Mouse (Mus musculus): ENCODE data around the gene Nt5dc1.

GRCm38 (mm10) chr10:34316571-34317216 lies 101.7 kb downstream of the Nt5dc1 start:
- TF ChIP-seq POLR2A (IDR thresholded peaks at IDR 0.05; ENCODE audit: insufficient read length, low read depth) (no peak), USF1 (IDR thresholded peaks at IDR 0.05; ENCODE audit: low read depth) (no peak), REST (IDR thresholded peaks at IDR 0.05; ENCODE audit: insufficient read depth, insufficient read length) (no peak), MYOG (IDR thresholded peaks at IDR 0.05; ENCODE audit: control insufficient read depth in 1 of 3, insufficient read depth in 1 of 3, insufficient read length in 2 of 3, low read depth in 2 of 3) (no peak), TCF3 (IDR thresholded peaks at IDR 0.05; ENCODE audit: insufficient read length, low read depth) (no peak), CEBPB (IDR thresholded peaks at IDR 0.05; ENCODE audit: insufficient read depth, poor library complexity, severe bottlenecking) (no peak), E2F4 (IDR thresholded peaks at IDR 0.05; ENCODE audit: insufficient read depth) (no peak), POLR2AphosphoS2 (IDR thresholded peaks at IDR 0.05; ENCODE audit: insufficient read length, low read depth) (no peak), MAX (IDR thresholded peaks at IDR 0.05; ENCODE audit: low read depth) (no peak)
